Mouse (Mus musculus): Measurements from ENCODE around the gene Slc4a1. TPM values are rescaled to one million over a fixed set of nuclear protein-coding genes. Genes with fewer than 3 reads are reported as not detected.

Gene Slc4a1
- polyA plus RNA-seq, 1 experiment from 2014 or later: 2.3 TPM

- H3K36me3 ChIP-seq (ENCODE audit: control insufficient read depth, insufficient read depth, low read length): no peaks in the 10 kb centered on the region
- no peak overlapping the region for H3K4me3 ChIP-seq (ENCODE audit: low read depth, low read length)
- no peak for ATAC-seq
- H3K4me1 ChIP-seq (ENCODE audit: control insufficient read depth, insufficient read depth, low read length): no peaks in the 10 kb centered on the region
- 78% methylated on average over 2 of the region's 2 CpGs for WGBS
- H3K9me3 ChIP-seq (replicated peaks; ENCODE audit: control insufficient read depth, low read length, poor library complexity, severe bottlenecking): no peaks in the 10 kb centered on the region
- H3K4me2 ChIP-seq (ENCODE audit: low read length): no peak overlapping the region
- H3K27ac ChIP-seq (ENCODE audit: low read length): no peak overlapping the region
- H3K27me3 ChIP-seq (ENCODE audit: control insufficient read depth, insufficient read depth, low read depth, low read length): no peaks in the 10 kb centered on the region
- no peak overlapping the region for H3K9ac ChIP-seq (ENCODE audit: low read depth, low read length)
These were observed 2.4 kb downstream of the Slc4a1 start for GRCm38 (mm10) chr11:102363623-102364022.

GRCm38 (mm10) chr11:102361776-102362495 is 4.1 kb downstream of the Slc4a1 start:
- Histone ChIP-seq H3K4me2 (ENCODE audit: low read length) (no peak overlapping the region), H3K36me3 (ENCODE audit: control insufficient read depth, insufficient read depth, low read length) (no peaks in the 10 kb centered on the region), H3K4me3 (ENCODE audit: low read depth, low read length) (no peak overlapping the region), H3K27ac (ENCODE audit: low read length) (no peak overlapping the region), H3K4me1 (ENCODE audit: control insufficient read depth, insufficient read depth, low read length) (no peaks in the 10 kb centered on the region), H3K9ac (ENCODE audit: low read depth, low read length) (no peak overlapping the region), H3K9me3 (replicated peaks; ENCODE audit: control insufficient read depth, low read length, poor library complexity, severe bottlenecking) (no peaks in the 10 kb centered on the region), H3K27me3 (ENCODE audit: control insufficient read depth, insufficient read depth, low read depth, low read length) (no peaks in the 10 kb centered on the region)
- WGBS: 92% methylated on average over 8 of the region's 8 CpGs
- ATAC-seq: no peak

GRCm38 (mm10) chr11:102358365-102358764 is 7.6 kb downstream of the Slc4a1 start:
- no peaks in the 10 kb centered on the region for H3K27me3 ChIP-seq (ENCODE audit: control insufficient read depth, insufficient read depth, low read depth, low read length)
- no peaks in the 10 kb centered on the region for H3K9me3 ChIP-seq (replicated peaks; ENCODE audit: control insufficient read depth, low read length, poor library complexity, severe bottlenecking)
- no peak overlapping the region for H3K4me3 ChIP-seq (ENCODE audit: low read depth, low read length)
- no peaks in the 10 kb centered on the region for H3K36me3 ChIP-seq (ENCODE audit: control insufficient read depth, insufficient read depth, low read length)
- no peak overlapping the region for H3K4me2 ChIP-seq (ENCODE audit: low read length)
- WGBS: 73% methylated on average over 10 of the region's 10 CpGs
- no peak for ATAC-seq
- no peak overlapping the region for H3K27ac ChIP-seq (ENCODE audit: low read length)
- no peak overlapping the region for H3K9ac ChIP-seq (ENCODE audit: low read depth, low read length)
- no peaks in the 10 kb centered on the region for H3K4me1 ChIP-seq (ENCODE audit: control insufficient read depth, insufficient read depth, low read length)

GRCm38 (mm10) chr11:102356636-102357350 is 9.2 kb downstream of the Slc4a1 start:
- Histone ChIP-seq H3K9me3 (replicated peaks; ENCODE audit: control insufficient read depth, low read length, poor library complexity, severe bottlenecking) (no peaks in the 10 kb centered on the region), H3K36me3 (ENCODE audit: control insufficient read depth, insufficient read depth, low read length) (no peaks in the 10 kb centered on the region), H3K4me1 (ENCODE audit: control insufficient read depth, insufficient read depth, low read length) (no peaks in the 10 kb centered on the region), H3K27me3 (ENCODE audit: control insufficient read depth, insufficient read depth, low read depth, low read length) (no peaks in the 10 kb centered on the region), H3K27ac (ENCODE audit: low read length) (no peak overlapping the region), H3K4me3 (ENCODE audit: low read depth, low read length) (no peak overlapping the region), H3K9ac (ENCODE audit: low read depth, low read length) (no peak overlapping the region), H3K4me2 (ENCODE audit: low read length) (no peak overlapping the region)
- 72% methylated on average over 31 of the region's 31 CpGs for WGBS
- no peak for ATAC-seq

- H3K4me2 ChIP-seq (ENCODE audit: low read length): no peak overlapping the region
- no peaks in the 10 kb centered on the region for H3K36me3 ChIP-seq (ENCODE audit: control insufficient read depth, insufficient read depth, low read length)
- no peaks in the 10 kb centered on the region for H3K27me3 ChIP-seq (ENCODE audit: control insufficient read depth, insufficient read depth, low read depth, low read length)
- H3K4me3 ChIP-seq (ENCODE audit: low read depth, low read length): no peak overlapping the region
- no peak for ATAC-seq
- H3K27ac ChIP-seq (ENCODE audit: low read length): no peak overlapping the region
- WGBS: 84% methylated on average over 12 of the region's 12 CpGs
- no peaks in the 10 kb centered on the region for H3K9me3 ChIP-seq (replicated peaks; ENCODE audit: control insufficient read depth, low read length, poor library complexity, severe bottlenecking)
- H3K9ac ChIP-seq (ENCODE audit: low read depth, low read length): no peak overlapping the region
- H3K4me1 ChIP-seq (ENCODE audit: control insufficient read depth, insufficient read depth, low read length): no peaks in the 10 kb centered on the region
These were observed 9.8 kb downstream of the Slc4a1 start for GRCm38 (mm10) chr11:102356190-102356589.

GRCm38 (mm10) chr11:102355501-102355900 is 10.5 kb downstream of the Slc4a1 start:
- WGBS: 77% methylated on average over 3 of the region's 3 CpGs
- ATAC-seq: no peak
- H3K4me3 ChIP-seq (ENCODE audit: low read depth, low read length): no peak overlapping the region

GRCm38 (mm10) chr11:102353021-102353431 is 13.0 kb downstream of the Slc4a1 start:
- no peak for ATAC-seq

More at GRCm38 (mm10) chr11:102355501-102355900, 10.5 kb downstream of the Slc4a1 start:
- H3K27ac ChIP-seq (ENCODE audit: low read length): no peak overlapping the region
- no peaks in the 10 kb centered on the region for H3K36me3 ChIP-seq (ENCODE audit: control insufficient read depth, insufficient read depth, low read length)
- no peaks in the 10 kb centered on the region for H3K9me3 ChIP-seq (replicated peaks; ENCODE audit: control insufficient read depth, low read length, poor library complexity, severe bottlenecking)
- H3K27me3 ChIP-seq (ENCODE audit: control insufficient read depth, insufficient read depth, low read depth, low read length): no peaks in the 10 kb centered on the region
- no peak overlapping the region for H3K9ac ChIP-seq (ENCODE audit: low read depth, low read length)
- no peak overlapping the region for H3K4me2 ChIP-seq (ENCODE audit: low read length)
- H3K4me1 ChIP-seq (ENCODE audit: control insufficient read depth, insufficient read depth, low read length): no peaks in the 10 kb centered on the region

GRCm38 (mm10) chr11:102352378-102352777 is 13.6 kb downstream of the Slc4a1 start:
- Histone ChIP-seq H3K4me2 (ENCODE audit: low read length) (no peak overlapping the region), H3K9ac (ENCODE audit: low read depth, low read length) (no peak overlapping the region), H3K9me3 (replicated peaks; ENCODE audit: control insufficient read depth, low read length, poor library complexity, severe bottlenecking) (no peaks in the 10 kb centered on the region), H3K36me3 (ENCODE audit: control insufficient read depth, insufficient read depth, low read length) (no peaks in the 10 kb centered on the region), H3K4me1 (ENCODE audit: control insufficient read depth, insufficient read depth, low read length) (no peaks in the 10 kb centered on the region), H3K4me3 (ENCODE audit: low read depth, low read length) (no peak overlapping the region), H3K27me3 (ENCODE audit: control insufficient read depth, insufficient read depth, low read depth, low read length) (no peaks in the 10 kb centered on the region), H3K27ac (ENCODE audit: low read length) (no peak overlapping the region)
- 48% methylated on average over 5 of the region's 5 CpGs for WGBS
- no peak for ATAC-seq

More at GRCm38 (mm10) chr11:102353021-102353431, 13.0 kb downstream of the Slc4a1 start:
- no peaks in the 10 kb centered on the region for H3K4me1 ChIP-seq (ENCODE audit: control insufficient read depth, insufficient read depth, low read length)
- no peak overlapping the region for H3K4me2 ChIP-seq (ENCODE audit: low read length)
- H3K9me3 ChIP-seq (replicated peaks; ENCODE audit: control insufficient read depth, low read length, poor library complexity, severe bottlenecking): no peaks in the 10 kb centered on the region
- H3K9ac ChIP-seq (ENCODE audit: low read depth, low read length): no peak overlapping the region
- H3K27me3 ChIP-seq (ENCODE audit: control insufficient read depth, insufficient read depth, low read depth, low read length): no peaks in the 10 kb centered on the region
- H3K36me3 ChIP-seq (ENCODE audit: control insufficient read depth, insufficient read depth, low read length): no peaks in the 10 kb centered on the region
- H3K4me3 ChIP-seq (ENCODE audit: low read depth, low read length): no peak overlapping the region
- WGBS: 52% methylated on average over 8 of the region's 8 CpGs
- H3K27ac ChIP-seq (ENCODE audit: low read length): no peak overlapping the region

- Histone ChIP-seq H3K27me3 (ENCODE audit: control insufficient read depth, insufficient read depth, low read depth, low read length) (no peaks in the 10 kb centered on the region), H3K4me1 (ENCODE audit: control insufficient read depth, insufficient read depth, low read length) (no peaks in the 10 kb centered on the region), H3K27ac (ENCODE audit: low read length) (no peak overlapping the region), H3K9ac (ENCODE audit: low read depth, low read length) (no peak overlapping the region), H3K4me3 (ENCODE audit: low read depth, low read length) (no peak overlapping the region), H3K4me2 (ENCODE audit: low read length) (no peak overlapping the region), H3K36me3 (ENCODE audit: control insufficient read depth, insufficient read depth, low read length) (no peaks in the 10 kb centered on the region), H3K9me3 (replicated peaks; ENCODE audit: control insufficient read depth, low read length, poor library complexity, severe bottlenecking) (no peaks in the 10 kb centered on the region)
- ATAC-seq: no peak
- WGBS: 89% methylated on average over 17 of the region's 17 CpGs
These were observed 15.0 kb downstream of the Slc4a1 start for GRCm38 (mm10) chr11:102350981-102351523.
